Mouse (Mus musculus) kidney, adult 10 weeks (tissue): ENCODE results near the gene Atrip. TPM values are rescaled to one million over a fixed set of nuclear protein-coding genes. Genes with fewer than 3 reads are reported as not detected.

Experiments used
- polyA plus RNA-seq: library from polyadenylated mRNA; stranded (reverse); fragments of 350-450 nt; fragmentation: Illumina TruSeq; extraction: RNeasy Lipid Tissue Mini Kit (QIAGEN cat#74804); gene quantifications from one replicate; pipeline ENCODE4 v1.2.3, GENCODE M21; 2014; ENCODE audit warnings: low read depth, low replicate concordance

The Atrip gene
- 5.9 TPM for polyA plus RNA-seq

GRCm38 (mm10) chr9:109073661-109074573, at the start of gene Atrip:
Atrip (minus strand) TSS chr9:109074124.

GRCm38 (mm10) chr9:109095137-109095982, 21.4 kb upstream of the Atrip start, which contains the start of gene Plxnb1:
Plxnb1 (plus strand) TSS chr9:109095389.

DNA sequence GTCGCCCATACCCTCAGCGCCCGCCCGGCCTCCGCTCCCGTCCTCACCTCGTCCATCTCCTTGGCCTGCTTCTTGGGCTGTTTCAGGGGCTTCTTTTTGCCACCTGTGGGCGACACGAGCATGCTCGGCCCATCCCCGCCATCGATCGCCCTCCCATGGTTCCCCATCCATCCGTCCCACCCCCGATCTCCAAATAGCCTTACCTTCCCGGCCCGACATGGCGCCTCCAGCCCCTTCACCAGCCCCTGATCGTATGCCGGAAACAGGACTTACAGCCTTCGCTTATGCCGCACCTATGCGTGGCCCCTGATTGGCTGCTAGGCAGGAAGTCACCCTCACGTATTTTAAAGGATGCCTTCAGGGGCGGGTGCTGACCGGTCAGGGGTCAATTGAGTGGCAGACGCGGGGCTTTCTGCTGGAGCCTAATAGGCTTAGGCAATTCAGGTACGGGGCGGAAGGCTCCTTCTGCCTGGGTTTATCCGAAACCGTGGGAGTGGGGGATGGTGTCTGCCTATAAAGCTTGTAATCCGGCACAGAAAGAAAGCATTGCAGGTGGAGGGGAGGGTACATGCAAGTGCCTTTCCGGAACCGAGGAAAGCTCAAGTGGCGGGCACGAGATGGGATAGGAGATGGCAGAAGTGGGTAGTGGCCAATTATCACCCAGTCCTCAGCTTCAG, 8.3 kb upstream of the Atrip start, which contains the start of the genes Ccdc51 and Tma7:
TSS of gene Ccdc51 (plus strand) at position 370 of the 677 bp plus-strand sequence.
TSS of gene Tma7 (minus strand) at position 464 of the 677 bp plus-strand sequence.

GRCm38 (mm10) chr9:109059136-109059903, 14.6 kb downstream of the Atrip start, which contains the start of gene Trex1:
Trex1 (minus strand) TSS chr9:109059734.

DNA sequence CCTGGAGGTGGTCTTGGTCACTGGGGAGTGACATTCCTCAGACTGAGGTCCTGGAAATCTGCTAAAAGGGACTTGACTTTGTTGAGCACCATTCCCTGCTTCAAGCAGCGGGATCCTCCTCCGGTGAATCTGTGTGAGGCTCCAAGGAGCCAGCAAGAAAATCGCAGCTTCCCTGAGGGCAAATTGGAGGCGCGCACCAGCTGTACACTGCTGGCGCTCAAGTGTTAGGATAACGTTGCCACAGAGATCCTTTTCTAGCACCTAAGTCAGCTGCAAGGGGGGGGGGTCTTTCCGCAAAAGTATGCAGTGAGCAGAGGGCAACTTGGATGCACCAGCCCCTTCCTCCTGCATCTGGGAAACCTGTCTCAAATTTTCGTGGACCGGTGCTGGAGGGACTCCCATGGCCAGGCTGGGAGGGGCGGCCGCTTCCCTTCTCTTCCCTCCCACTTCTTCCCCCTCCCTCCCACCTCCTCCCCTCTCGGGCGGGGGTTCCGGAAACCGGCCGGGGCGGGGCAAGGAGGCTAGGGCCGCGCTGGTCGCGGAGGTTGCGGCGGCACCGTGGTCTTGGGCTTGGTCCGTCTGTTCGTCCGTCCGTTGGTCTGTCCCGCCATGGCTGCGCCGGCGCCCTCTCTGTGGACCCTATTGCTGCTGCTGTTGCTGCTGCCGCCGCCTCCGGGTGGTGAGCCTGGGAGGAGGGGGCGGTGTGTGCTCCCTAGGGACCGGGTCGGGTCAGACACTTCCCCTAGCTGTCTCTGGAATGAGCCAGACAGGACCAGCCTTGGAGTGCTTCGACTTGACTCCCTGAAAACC, 35.6 kb downstream of the Atrip start, which contains the start of gene Shisa5:
TSS of gene Shisa5 (plus strand) at position 480 of the 810 bp plus-strand sequence.

Other genes starting within 250 kb of the Atrip start
- gene Celsr3, start 247.8 kb downstream of the Atrip start, polyA plus RNA-seq: not detected
- 0.40 TPM for gene Slc26a6, start 220.8 kb downstream of the Atrip start, polyA plus RNA-seq
- not detected for gene Tmem89, start 159.5 kb downstream of the Atrip start, polyA plus RNA-seq
- 108 TPM for gene Uqcrc1, start 137.5 kb downstream of the Atrip start, polyA plus RNA-seq
- not detected for gene Col7a1, start 120.5 kb downstream of the Atrip start, polyA plus RNA-seq
- not detected for gene Ucn2, start 88.1 kb downstream of the Atrip start, polyA plus RNA-seq
- 0.12 TPM for gene Pfkfb4, start 82.3 kb downstream of the Atrip start, polyA plus RNA-seq
- 22.6 TPM for gene Shisa5, start 35.6 kb downstream of the Atrip start, polyA plus RNA-seq
- not detected for gene Trex1, start 14.4 kb downstream of the Atrip start, polyA plus RNA-seq
- 2.2 TPM for gene Ccdc51, start 8.4 kb upstream of the Atrip start, polyA plus RNA-seq
- 539 TPM for gene Tma7, start 8.5 kb upstream of the Atrip start, polyA plus RNA-seq
- gene Plxnb1, start 21.3 kb upstream of the Atrip start, polyA plus RNA-seq: 1.0 TPM
- not detected for gene Fbxw21, start 87.9 kb upstream of the Atrip start, polyA plus RNA-seq
- gene Fbxw13, start 121.9 kb upstream of the Atrip start, polyA plus RNA-seq: not detected
- not detected for gene Fbxw20, start 160.6 kb upstream of the Atrip start, polyA plus RNA-seq
- gene Fbxw14, start 213.6 kb upstream of the Atrip start, polyA plus RNA-seq: not detected